Mouse (Mus musculus) C2C12 (cell line): ENCODE measurements around the gene Gng8. TPM values are rescaled to one million over a fixed set of nuclear protein-coding genes. Genes with fewer than 3 reads are reported as not detected.

Experiments
- H3K27me3 ChIP-seq: one replicate; pipeline ENCODE4 v1.6.1; 2011; ENCODE audit not compliant: control insufficient read depth, insufficient read depth, insufficient read length
- H3K36me3 ChIP-seq: one replicate; pipeline ENCODE4 v1.6.1; 2011; ENCODE audit not compliant: control insufficient read depth, insufficient read depth
- H3K4me3 ChIP-seq: one replicate; pipeline ENCODE4 v1.5.1; 2011; ENCODE audit warnings: mild to moderate bottlenecking, control low read depth; ENCODE audit not compliant: poor library complexity, insufficient read depth, severe bottlenecking
- H3K79me2 ChIP-seq: one replicate; pipeline ENCODE4 v1.6.1; 2011; ENCODE audit not compliant: control insufficient read depth, insufficient read depth
- H3K79me3 ChIP-seq: one replicate; pipeline ENCODE4 v1.6.1; 2011; ENCODE audit warnings: low read depth, control low read depth
- H3ac ChIP-seq: one replicate; pipeline ENCODE3; 2011; ENCODE audit warnings: low read depth; ENCODE audit not compliant: control insufficient read depth, insufficient read length
- CEBPB ChIP-seq: IDR thresholded peaks from one replicate; pipeline ENCODE4 v1.6.1; 2011; ENCODE audit warnings: low read depth, mild to moderate bottlenecking, control low read depth, moderate library complexity
- CTCF ChIP-seq: IDR thresholded peaks from one replicate; pipeline ENCODE4 v1.5.1; 2011; ENCODE audit not compliant: control insufficient read depth, insufficient read depth, insufficient read length
- FOSL1 ChIP-seq: IDR thresholded peaks from one replicate; pipeline ENCODE4 v1.8.0; 2011; ENCODE audit warnings: mild to moderate bottlenecking, low read length; ENCODE audit not compliant: poor library complexity, insufficient read depth, severe bottlenecking
- MAX ChIP-seq: IDR thresholded peaks from one replicate; pipeline ENCODE4 v1.6.1; 2011; ENCODE audit warnings: mild to moderate bottlenecking, control low read depth
- MYOD1 ChIP-seq: IDR thresholded peaks from one replicate; pipeline ENCODE4 v1.6.1; 2011; ENCODE audit warnings: low read depth; ENCODE audit not compliant: control insufficient read depth, insufficient read length
- MYOG ChIP-seq: IDR thresholded peaks from one replicate; pipeline ENCODE4 v1.6.1; 2011; ENCODE audit not compliant: control insufficient read depth, insufficient read length; ENCODE audit errors: extremely low read depth
- USF1 ChIP-seq: IDR thresholded peaks from one replicate; pipeline ENCODE4 v1.6.1; 2011; ENCODE audit warnings: low read depth, mild to moderate bottlenecking, control low read depth, moderate library complexity
- polyA plus RNA-seq: library from polyadenylated mRNA; unstranded; fragments of >200 nt; fragmentation: generic; extraction: Trizol; gene quantifications from one replicate; pipeline ENCODE4 v1.2.1, GENCODE M21; 2012; ENCODE audit warnings: missing spikeins

Gng8 gene
- polyA plus RNA-seq, 1 experiment, result 2.6 TPM

- Histone ChIP-seq H3K4me3 (peak overlapping the region; percentile 18), H3K36me3 (peaks cover 3% of the 10 kb centered on the region), H3ac (peak overlapping the region; percentile 36), H3K79me3 (peaks cover 5% of the 10 kb centered on the region), H3K79me2 (peaks cover 23% of the 10 kb centered on the region), H3K27me3 (no peaks in the 10 kb centered on the region)
- no peak for TF ChIP-seq USF1
- no peak for TF ChIP-seq MAX
- no peak for TF ChIP-seq FOSL1
- TF ChIP-seq MYOD1, result no peak
- no peak for TF ChIP-seq MYOG
- TF ChIP-seq CTCF, result no peak
- no peak for TF ChIP-seq CEBPB
Observed at GRCm38 (mm10) chr7:16909909-16910308, 18.3 kb downstream of the Gng8 start.

DNA sequence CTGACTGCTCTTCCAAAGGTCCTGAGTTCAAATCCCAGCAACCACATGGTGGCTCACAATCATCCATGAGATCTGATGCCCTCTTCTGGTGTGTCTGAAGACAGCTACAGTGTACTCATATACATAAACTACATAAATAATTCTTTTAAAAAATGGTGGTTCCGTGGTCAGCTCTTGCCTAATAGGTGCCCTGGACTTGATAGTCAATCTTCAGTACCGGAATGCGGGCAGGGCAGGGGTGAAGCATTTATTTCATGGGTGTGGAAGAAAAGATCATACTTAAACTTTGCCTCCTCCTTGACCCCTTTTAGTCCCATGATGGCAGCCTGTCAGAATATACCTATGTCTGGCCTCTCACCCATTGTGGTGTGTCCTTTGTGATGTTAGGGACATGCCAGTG lies 20.3 kb downstream of the Gng8 start:
- H3K79me2 ChIP-seq, result peaks cover 16% of the 10 kb centered on the region
- H3K27me3 ChIP-seq, result no peaks in the 10 kb centered on the region
- no peak overlapping the region for H3ac ChIP-seq
- no peak overlapping the region for H3K4me3 ChIP-seq
- TF ChIP-seq MYOD1 (no peak), FOSL1 (no peak), MAX (no peak), CTCF (no peak), USF1 (no peak), CEBPB (peak; percentile 48)
- H3K79me3 ChIP-seq, result peaks cover 5% of the 10 kb centered on the region
- H3K36me3 ChIP-seq, result peaks cover 9% of the 10 kb centered on the region

DNA sequence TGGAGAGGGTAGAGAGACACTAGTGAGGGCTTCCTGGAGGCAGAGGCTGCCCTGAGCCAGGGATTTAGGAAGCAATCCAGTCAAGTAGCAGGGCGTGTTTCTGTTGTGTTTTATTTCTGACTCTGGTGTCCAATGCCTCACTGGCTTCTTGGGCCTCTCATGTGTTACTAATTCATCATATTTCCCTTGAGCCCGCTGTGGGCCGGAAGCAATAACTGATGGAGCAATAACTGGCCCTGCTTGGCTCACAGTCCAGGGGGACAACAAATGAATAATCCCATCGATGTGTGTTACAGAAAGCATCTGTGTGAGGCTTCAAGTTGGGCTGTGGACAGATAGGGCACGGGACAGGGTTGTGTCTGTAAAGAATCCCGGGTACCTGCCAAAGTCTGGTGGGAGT lies 20.8 kb downstream of the Gng8 start:
- TF ChIP-seq USF1 (no peak), FOSL1 (no peak), CEBPB (peak; percentile 85), MAX (peak; percentile 20)
- Histone ChIP-seq H3K79me2 (peaks cover 13% of the 10 kb centered on the region), H3K4me3 (no peak overlapping the region), H3K27me3 (no peaks in the 10 kb centered on the region), H3K36me3 (peaks cover 13% of the 10 kb centered on the region), H3K79me3 (peaks cover 3% of the 10 kb centered on the region), H3ac (no peak overlapping the region)

DNA sequence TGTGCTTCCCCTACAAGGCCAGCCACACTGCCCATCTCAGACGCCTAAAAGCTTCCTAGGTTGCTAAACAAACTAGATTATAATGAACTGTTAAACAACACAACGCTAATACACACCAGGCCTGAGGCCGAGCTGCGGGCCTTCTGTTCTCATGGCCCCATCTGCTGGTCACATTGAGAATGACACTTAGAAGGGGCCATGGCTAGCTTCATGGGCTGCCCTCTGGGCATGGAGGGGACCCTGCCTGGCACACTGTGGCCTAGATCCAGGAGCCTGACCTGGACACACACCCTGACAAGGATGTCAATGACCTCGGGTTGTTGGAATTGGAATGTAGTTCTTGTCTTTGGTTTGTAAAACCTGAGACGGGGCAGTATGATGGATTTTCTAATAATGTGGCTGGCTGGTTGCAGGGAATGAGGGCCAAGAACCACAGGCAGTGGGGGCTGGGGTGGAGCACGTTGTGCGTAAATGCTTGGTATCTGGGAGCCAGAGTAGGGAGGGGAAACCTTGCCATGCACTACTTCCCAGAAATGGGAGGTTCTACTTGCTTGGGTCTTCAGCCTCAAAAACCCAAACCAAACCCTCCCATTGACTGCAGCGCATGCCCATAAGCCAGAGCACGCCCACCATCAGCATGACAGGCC lies 22.3 kb downstream of the Gng8 start:
- H3K79me2 ChIP-seq, result peaks cover 7% of the 10 kb centered on the region
- TF ChIP-seq CTCF (peak; percentile 58), FOSL1 (no peak)
- H3K36me3 ChIP-seq, result peaks cover 29% of the 10 kb centered on the region
- H3ac ChIP-seq, result no peak overlapping the region
- no peaks in the 10 kb centered on the region for H3K27me3 ChIP-seq
- peaks cover 2% of the 10 kb centered on the region for H3K79me3 ChIP-seq
- H3K4me3 ChIP-seq, result no peak overlapping the region

DNA sequence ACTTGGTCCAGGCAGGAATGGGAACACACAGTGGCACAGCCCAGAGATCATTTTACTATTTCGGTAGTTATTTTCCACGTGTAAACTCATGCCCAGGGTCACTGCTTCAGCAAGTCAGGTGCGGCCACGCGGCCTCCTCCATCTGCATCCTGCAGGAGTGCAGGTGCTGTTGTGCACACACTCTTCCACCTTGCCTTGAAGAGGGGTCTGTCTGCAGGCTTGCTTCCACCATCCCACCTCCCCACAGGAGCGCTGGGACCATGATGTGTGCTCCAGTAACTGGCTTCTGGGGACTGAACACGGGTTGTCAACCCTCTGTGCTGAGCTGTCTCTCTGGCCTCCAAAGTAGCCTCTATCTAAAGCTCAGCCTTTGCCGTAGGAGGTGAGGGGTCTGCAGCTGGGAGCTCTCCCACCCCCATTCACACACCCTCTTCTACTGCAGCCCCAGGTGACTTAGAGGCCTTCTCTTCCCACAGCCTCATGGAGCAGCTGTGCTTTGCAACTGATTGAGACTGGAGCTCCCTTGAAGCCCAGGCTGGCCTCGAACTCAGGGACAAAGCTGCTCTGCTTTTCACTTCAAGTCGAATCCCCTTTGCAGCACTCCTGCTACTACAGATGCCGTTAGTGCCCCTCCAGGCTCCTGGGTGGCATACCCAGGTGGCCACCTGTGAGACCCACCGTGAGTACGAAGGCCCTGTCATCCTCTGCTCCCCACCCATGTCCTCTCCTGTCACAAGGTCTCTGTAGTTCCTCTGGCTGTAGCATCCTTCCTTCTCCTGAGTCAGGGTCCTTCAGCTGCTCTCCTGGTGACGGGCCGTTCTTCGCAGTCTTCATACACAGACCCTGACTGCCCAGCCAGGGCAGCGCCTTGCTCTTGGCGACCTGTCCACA lies 23.1 kb downstream of the Gng8 start:
- no peak for TF ChIP-seq MYOG
- no peak for TF ChIP-seq CTCF
- TF ChIP-seq FOSL1, result no peak
- TF ChIP-seq CEBPB, result no peak
- TF ChIP-seq MYOD1, result no peak
- no peak overlapping the region for H3ac ChIP-seq
- H3K79me3 ChIP-seq, result peaks cover 2% of the 10 kb centered on the region
- peaks cover 29% of the 10 kb centered on the region for H3K36me3 ChIP-seq
- H3K4me3 ChIP-seq, result no peak overlapping the region
- H3K27me3 ChIP-seq, result no peaks in the 10 kb centered on the region
- H3K79me2 ChIP-seq, result peaks cover 6% of the 10 kb centered on the region

DNA sequence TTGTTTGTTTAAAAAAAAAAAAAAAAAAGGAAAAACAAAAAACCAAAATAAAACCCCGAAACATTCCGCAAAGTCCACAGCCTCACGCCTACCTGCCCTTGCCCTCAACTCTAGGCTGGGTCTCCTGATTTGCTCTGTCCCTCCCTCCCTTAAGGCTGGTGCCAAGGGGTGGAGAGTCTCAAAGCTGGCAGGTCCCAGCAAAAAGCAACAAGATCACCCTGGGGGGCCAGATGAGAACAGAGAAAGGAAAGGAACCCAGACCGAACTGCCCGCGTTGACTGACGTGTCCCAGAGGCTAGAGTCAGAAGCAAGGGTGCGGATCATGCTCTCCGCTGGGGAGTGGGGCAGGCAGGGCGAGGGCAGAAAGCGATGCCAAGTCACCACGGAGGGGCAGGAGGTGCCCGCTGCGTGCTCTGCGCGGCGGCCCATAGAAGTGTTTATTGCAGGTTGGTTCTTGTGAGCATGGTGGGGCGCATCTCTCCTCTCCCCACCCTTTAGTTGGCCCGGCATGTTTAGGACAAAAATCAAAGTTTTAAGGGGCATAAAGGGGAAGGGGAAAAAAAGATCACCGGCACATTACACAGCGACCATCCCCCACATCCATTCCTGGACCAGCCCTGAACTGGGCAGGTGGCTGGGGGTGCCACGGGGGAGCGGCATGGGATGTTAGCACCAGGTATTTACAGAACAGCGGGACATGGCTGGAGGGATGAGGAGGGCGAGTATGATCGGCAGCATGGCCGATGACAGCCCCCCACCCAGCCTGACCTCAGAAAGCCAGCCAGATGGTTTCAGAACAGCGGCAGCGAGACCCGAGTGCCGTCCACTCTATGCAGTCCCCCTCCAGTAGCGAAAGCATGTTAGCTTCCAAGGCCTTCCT lies 24.1 kb downstream of the Gng8 start:
- peaks cover 8% of the 10 kb centered on the region for H3K79me3 ChIP-seq
- no peaks in the 10 kb centered on the region for H3K27me3 ChIP-seq
- no peak overlapping the region for H3ac ChIP-seq
- peaks cover 16% of the 10 kb centered on the region for H3K79me2 ChIP-seq
- peaks cover 30% of the 10 kb centered on the region for H3K36me3 ChIP-seq
- no peak overlapping the region for H3K4me3 ChIP-seq
- TF ChIP-seq MYOG (no peak), CTCF (no peak), MYOD1 (no peak), FOSL1 (no peak), USF1 (no peak), CEBPB (no peak), MAX (no peak)
